Mouse (Mus musculus): ENCODE results near the gene Hdac4. TPM values are rescaled to one million over a fixed set of nuclear protein-coding genes. Genes with fewer than 3 reads are reported as not detected.

The Hdac4 gene
- polyA plus RNA-seq, 1 experiment, result 0.35 TPM

DNA sequence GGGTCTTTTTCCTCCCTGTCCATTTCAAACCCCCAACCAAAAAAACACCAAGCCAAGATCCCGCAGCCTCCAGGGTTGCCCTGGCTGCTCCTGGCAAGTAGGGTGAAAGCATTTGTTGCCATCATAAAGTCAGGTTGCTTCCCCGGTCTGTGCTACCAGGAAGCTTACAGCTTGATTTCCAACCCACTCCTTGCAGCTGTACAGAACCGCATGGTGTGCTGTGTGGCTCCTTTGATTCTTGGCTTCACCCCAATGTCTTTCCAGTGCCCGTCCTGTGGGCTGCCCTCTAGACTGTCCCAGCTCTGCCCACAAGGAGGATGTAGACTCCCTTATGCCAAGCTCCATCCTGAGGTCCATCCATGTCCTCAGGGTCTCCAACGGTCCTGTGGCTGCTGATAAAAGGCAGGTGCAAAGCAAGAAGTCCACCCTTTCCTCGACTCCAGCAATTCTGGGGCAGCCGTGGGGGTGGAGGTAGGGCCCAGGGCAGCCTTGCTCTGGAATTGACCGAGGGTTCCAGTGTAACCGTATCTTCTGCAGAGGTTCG, 277.2 kb downstream of the Hdac4 start:
- Histone ChIP-seq H3K27me3 (ENCODE audit: control insufficient read depth) (no peaks in the 10 kb centered on the region), H3K9me3 (ENCODE audit: control insufficient read depth, low read length) (no peaks in the 10 kb centered on the region), H3K4me3 (replicated peaks) (no peak overlapping the region), H3K36me3 (ENCODE audit: control insufficient read depth) (no peaks in the 10 kb centered on the region), H3K4me1 (ENCODE audit: control insufficient read depth) (no peaks in the 10 kb centered on the region)
- TF ChIP-seq TAL1 (IDR thresholded peaks at IDR 0.05; ENCODE audit: low read length) (no peak), GATA1 (IDR thresholded peaks at IDR 0.05; ENCODE audit: low read length) (no peak)

DNA sequence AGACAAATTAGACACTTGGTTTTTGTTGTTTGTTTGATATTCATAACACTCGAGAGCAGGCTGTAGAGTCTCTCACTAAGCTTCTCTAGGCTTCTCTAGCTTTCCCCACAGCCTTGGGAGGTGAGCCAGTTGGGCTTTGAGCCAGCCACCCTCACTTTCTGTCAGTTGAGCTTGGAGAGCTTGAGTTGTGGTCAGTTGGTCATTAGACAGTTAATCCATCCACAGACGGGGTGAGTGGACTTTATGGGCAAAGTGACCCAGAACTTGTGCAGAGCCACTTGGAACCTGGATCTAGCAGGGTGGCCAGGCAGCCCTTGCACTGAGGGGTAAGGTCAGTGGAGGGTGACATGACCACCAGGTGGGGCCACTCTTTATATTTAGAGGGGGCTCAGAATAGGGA, 277.9 kb downstream of the Hdac4 start:
- Histone ChIP-seq H3K4me3 (replicated peaks) (no peak overlapping the region), H3K9me3 (ENCODE audit: control insufficient read depth, low read length) (no peaks in the 10 kb centered on the region), H3K36me3 (ENCODE audit: control insufficient read depth) (no peaks in the 10 kb centered on the region), H3K4me1 (ENCODE audit: control insufficient read depth) (no peaks in the 10 kb centered on the region), H3K27me3 (ENCODE audit: control insufficient read depth) (no peaks in the 10 kb centered on the region)
- no peak for TF ChIP-seq GATA1 (IDR thresholded peaks at IDR 0.05; ENCODE audit: low read length)
- no peak for TF ChIP-seq TAL1 (IDR thresholded peaks at IDR 0.05; ENCODE audit: low read length)

DNA sequence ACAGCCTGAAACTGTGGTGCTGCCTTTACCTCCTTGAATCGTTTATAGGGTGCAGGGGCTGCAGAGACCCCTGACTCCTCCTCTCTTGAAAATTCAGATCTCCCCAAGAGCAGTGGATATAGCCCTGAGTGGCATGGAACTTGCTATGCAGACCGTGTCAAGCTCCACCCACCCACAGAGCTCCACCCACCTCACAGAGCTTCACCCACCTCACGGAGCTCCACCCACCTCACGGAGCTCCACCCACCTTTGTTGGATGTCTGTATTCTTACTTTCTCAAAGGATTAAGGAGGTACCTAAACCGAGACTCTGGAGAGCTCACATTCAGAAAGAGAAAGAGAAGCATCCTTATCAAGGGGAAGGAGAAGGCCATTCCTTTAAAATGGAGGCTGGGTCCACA, 279.5 kb downstream of the Hdac4 start:
- no peak for TF ChIP-seq GATA1 (IDR thresholded peaks at IDR 0.05; ENCODE audit: low read length)
- no peak for TF ChIP-seq TAL1 (IDR thresholded peaks at IDR 0.05; ENCODE audit: low read length)
- Histone ChIP-seq H3K4me3 (replicated peaks) (no peak overlapping the region), H3K36me3 (ENCODE audit: control insufficient read depth) (no peaks in the 10 kb centered on the region), H3K27me3 (ENCODE audit: control insufficient read depth) (no peaks in the 10 kb centered on the region), H3K4me1 (ENCODE audit: control insufficient read depth) (no peaks in the 10 kb centered on the region), H3K9me3 (ENCODE audit: control insufficient read depth, low read length) (no peaks in the 10 kb centered on the region)

DNA sequence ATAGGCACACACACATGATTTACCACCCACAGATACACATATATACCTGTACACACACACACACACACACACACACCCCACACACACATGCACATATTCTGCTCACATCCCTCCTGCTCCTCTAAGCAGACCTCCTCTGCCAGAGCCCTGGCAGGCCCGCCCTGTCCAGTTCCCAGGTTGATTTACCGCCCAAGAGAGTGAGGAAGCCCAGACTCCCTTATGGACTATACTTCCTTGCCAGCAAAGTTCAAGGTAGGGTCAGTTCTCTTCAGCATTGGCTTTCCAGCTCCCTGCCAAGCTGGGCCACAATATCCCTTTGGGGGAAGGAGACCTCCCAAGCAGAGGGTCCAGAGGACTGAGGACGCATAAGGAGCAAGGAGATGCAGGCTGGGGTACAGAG, 280.9 kb downstream of the Hdac4 start:
- no peaks in the 10 kb centered on the region for H3K4me1 ChIP-seq (ENCODE audit: control insufficient read depth)
- no peak overlapping the region for H3K4me3 ChIP-seq (replicated peaks)
- no peaks in the 10 kb centered on the region for H3K9me3 ChIP-seq (ENCODE audit: control insufficient read depth, low read length)
- TF ChIP-seq TAL1 (IDR thresholded peaks at IDR 0.05; ENCODE audit: low read length) (no peak), GATA1 (IDR thresholded peaks at IDR 0.05; ENCODE audit: low read length) (no peak)
- H3K36me3 ChIP-seq (ENCODE audit: control insufficient read depth), result no peaks in the 10 kb centered on the region
- H3K27me3 ChIP-seq (ENCODE audit: control insufficient read depth), result no peaks in the 10 kb centered on the region

DNA sequence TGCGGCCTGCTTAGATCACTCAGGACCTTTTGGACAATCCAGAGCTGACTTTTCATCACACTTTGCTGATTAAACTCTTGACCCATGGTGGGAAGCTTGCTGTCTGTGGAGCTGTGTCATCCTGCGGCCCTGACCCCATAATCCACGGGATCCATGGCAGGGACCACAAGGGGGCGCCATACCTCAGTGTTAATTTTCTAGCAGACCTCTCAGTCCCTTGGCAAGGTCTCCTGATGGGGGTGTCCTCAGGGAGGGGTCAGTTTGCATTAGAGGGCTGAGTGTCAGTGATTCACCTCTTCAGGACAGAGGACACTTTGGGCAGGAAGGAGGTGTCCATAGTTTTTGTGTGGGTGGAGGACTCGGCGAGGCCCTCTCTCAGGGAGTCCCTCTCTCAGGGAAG, 281.6 kb downstream of the Hdac4 start:
- TF ChIP-seq TAL1 (IDR thresholded peaks at IDR 0.05; ENCODE audit: low read length), result no peak
- no peak for TF ChIP-seq GATA1 (IDR thresholded peaks at IDR 0.05; ENCODE audit: low read length)
- Histone ChIP-seq H3K4me3 (replicated peaks) (no peak overlapping the region), H3K27me3 (ENCODE audit: control insufficient read depth) (no peaks in the 10 kb centered on the region), H3K9me3 (ENCODE audit: control insufficient read depth, low read length) (no peaks in the 10 kb centered on the region), H3K36me3 (ENCODE audit: control insufficient read depth) (no peaks in the 10 kb centered on the region), H3K4me1 (ENCODE audit: control insufficient read depth) (no peaks in the 10 kb centered on the region)

DNA sequence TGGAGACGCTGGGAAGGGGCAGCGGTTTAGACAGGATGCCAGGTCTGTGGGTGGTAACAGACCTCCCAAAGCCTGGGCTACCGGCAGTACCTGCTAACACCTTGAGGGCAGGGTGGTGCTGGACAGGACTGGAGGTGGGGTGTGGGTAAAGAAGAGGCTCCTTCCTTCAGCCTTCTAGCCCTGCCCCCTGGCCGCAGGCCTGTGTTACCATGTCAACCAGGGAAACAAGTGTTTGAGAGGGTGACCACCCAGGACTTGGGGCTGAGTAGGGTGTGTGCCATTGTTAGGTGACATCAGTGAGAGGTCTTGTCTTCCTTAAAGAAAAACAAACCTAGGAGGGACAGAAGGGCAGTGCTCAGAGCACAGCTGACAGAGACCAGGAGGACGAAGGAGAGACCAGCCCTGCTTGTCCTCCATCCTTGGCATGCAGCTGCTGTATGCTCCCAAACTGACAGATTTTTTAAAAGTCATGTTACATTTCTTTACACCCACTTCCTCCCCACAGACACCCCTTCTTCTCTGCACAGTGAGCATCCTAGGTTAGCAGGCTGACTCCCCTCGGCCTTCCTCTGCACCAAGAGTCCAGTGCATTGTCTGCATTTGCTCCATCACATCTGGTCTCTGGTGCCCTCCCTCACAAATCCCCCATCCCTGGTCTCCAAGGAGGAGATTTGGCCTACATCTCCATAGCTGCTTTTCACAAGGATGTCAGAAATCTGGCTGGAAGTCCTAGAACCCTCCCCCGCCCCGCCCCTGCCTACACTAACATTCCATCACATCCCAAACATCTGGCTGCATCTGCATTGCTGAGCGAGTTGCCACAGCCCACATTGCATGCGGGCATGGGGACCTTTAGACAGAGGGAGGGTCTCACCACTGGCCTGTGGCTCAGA, 283.0 kb downstream of the Hdac4 start:
- Histone ChIP-seq H3K27me3 (ENCODE audit: control insufficient read depth) (no peaks in the 10 kb centered on the region), H3K4me3 (replicated peaks) (no peak overlapping the region), H3K36me3 (ENCODE audit: control insufficient read depth) (no peaks in the 10 kb centered on the region), H3K4me1 (ENCODE audit: control insufficient read depth) (no peaks in the 10 kb centered on the region), H3K9me3 (ENCODE audit: control insufficient read depth, low read length) (no peaks in the 10 kb centered on the region)
- no peak for TF ChIP-seq GATA1 (IDR thresholded peaks at IDR 0.05; ENCODE audit: low read length)
- TF ChIP-seq TAL1 (IDR thresholded peaks at IDR 0.05; ENCODE audit: low read length), result no peak

DNA sequence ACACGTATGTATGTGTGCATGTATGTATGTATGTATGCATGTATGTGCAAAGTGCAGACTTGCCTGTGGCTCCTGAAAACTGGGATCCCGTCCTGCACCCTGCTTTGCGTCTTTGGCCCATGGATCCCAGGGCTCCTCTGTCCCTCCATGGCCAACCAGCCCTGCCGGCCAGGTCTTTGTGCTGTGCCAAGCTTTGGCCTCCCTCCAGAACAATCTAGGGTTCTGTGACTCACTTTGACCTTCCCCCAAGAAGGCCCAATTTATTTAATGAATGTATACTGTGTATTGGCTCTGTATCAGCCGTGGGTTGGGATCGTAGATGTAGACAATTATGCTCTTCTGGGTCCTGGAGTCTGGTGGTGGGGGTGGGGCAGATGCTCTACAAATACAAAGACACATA, 290.2 kb downstream of the Hdac4 start:
- TF ChIP-seq TAL1 (IDR thresholded peaks at IDR 0.05; ENCODE audit: low read length) (no peak), GATA1 (IDR thresholded peaks at IDR 0.05; ENCODE audit: low read length) (no peak)
- no peaks in the 10 kb centered on the region for H3K36me3 ChIP-seq (ENCODE audit: control insufficient read depth)
- H3K9me3 ChIP-seq (ENCODE audit: control insufficient read depth, low read length), result no peaks in the 10 kb centered on the region
- H3K27me3 ChIP-seq (ENCODE audit: control insufficient read depth), result no peaks in the 10 kb centered on the region
- no peak overlapping the region for H3K4me3 ChIP-seq (replicated peaks)
- no peaks in the 10 kb centered on the region for H3K4me1 ChIP-seq (ENCODE audit: control insufficient read depth)

DNA sequence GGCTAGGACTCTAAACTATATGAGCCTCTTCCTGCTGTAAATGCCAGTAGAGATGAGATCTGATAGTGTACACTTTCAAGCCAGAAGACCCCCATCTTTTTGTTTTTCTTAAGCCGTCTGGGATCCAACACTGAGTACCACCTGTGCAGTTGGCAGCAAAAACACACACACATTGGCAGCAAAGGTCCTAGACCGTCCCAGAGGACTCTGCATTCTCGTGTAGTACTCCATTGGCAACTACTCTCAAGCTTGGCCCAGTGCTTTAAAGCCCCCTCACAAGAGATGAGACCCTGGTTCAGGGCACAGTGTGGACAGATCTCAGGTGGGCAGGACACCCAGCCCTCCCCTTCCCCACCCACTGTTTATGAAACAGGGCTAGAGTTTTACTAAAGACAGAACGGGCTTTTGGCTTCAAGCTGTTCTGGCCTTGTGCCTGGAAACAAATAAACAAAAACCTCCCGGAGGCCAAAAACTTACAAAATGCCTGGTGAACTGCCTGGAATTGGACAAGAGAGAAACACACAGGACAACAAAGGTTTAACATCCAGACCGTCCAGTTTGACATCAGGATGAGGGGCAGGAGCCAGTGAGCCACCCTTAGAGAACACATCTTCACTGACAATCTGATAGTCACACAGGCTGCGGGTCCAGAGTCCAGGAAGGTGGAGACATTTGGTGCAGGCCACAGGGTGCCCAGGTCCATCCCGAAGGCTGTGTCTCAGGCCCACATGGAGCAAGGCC, 292.1 kb downstream of the Hdac4 start:
- TF ChIP-seq GATA1 (IDR thresholded peaks at IDR 0.05; ENCODE audit: low read length) (no peak), TAL1 (IDR thresholded peaks at IDR 0.05; ENCODE audit: low read length) (no peak)
- H3K27me3 ChIP-seq (ENCODE audit: control insufficient read depth), result no peaks in the 10 kb centered on the region
- no peaks in the 10 kb centered on the region for H3K4me1 ChIP-seq (ENCODE audit: control insufficient read depth)
- H3K36me3 ChIP-seq (ENCODE audit: control insufficient read depth), result no peaks in the 10 kb centered on the region
- H3K4me3 ChIP-seq (replicated peaks), result no peak overlapping the region
- no peaks in the 10 kb centered on the region for H3K9me3 ChIP-seq (ENCODE audit: control insufficient read depth, low read length)

DNA sequence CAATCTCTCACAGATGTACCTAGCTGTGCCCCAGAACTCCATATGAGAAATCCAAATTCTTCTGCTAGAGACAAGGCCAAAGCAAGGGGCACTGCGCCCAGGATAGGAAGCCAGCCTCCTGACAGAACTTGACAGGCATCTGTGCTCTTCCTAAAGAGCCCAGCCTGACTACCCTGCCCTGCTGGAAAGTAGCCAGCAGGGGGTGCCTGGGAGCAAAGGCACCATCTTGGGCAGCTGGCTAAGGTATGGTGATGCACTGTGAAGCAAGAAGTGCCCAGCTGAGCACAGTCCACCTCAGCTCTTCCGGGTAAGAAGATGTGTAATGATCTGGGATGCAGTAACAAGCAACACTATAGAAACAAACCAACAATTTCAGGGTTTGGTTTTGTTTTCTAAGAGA, 298.4 kb downstream of the Hdac4 start:
- H3K9me3 ChIP-seq (ENCODE audit: control insufficient read depth, low read length), result peaks cover 13% of the 10 kb centered on the region
- H3K4me1 ChIP-seq (ENCODE audit: control insufficient read depth), result no peaks in the 10 kb centered on the region
- H3K27me3 ChIP-seq (ENCODE audit: control insufficient read depth), result no peaks in the 10 kb centered on the region

More for the DNA sequence above, 298.4 kb downstream of the Hdac4 start:
- TF ChIP-seq TAL1 (IDR thresholded peaks at IDR 0.05; ENCODE audit: low read length), result no peak
- TF ChIP-seq GATA1 (IDR thresholded peaks at IDR 0.05; ENCODE audit: low read length), result no peak
- H3K4me3 ChIP-seq (replicated peaks), result no peak overlapping the region
- no peaks in the 10 kb centered on the region for H3K36me3 ChIP-seq (ENCODE audit: control insufficient read depth)
